Mouse (Mus musculus): ENCODE results near the gene Mitf. TPM values are rescaled to one million over a fixed set of nuclear protein-coding genes. Genes with fewer than 3 reads are reported as not detected.

Mitf gene
- total RNA-seq, 2 experiments from 2014 or later, result 52.5 to 56.7 TPM

GRCm38 (mm10) chr6:97821811-97822210 is 15.0 kb downstream of the Mitf start:
- DNase-seq, result no peak

DNA sequence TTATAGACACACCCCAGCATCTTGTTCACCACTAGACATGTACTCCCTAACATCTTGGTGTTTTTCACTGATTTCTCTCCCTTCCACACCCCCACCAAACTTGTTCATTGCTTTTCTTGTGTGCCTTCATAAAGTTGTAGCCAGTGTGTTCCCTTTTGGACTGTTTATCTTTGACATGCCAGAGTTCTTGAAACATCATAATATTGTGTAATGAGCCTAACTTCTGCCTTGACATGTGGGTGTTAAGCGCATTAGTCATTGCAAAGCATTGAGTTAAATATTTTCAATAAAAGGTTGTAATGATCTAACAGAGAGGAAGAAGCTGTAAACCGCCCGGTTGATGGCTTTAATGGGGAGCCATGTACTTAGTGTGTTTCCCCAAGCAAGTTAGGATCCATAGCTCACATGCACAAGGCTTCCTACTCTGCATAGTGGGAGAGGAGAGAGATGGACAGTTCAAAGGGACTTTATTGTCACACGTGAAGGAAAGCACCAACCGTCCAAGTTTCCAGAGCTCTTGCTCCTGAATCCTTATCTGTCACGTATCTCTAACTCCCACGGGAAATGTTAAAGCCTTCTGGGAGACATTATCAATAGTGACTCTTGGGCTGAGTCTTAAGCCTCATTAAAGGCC is 19.9 kb downstream of the Mitf start:
- no peak for DNase-seq

- DNase-seq, result no peak
These were observed 21.2 kb downstream of the Mitf start for GRCm38 (mm10) chr6:97828021-97828420.

DNA sequence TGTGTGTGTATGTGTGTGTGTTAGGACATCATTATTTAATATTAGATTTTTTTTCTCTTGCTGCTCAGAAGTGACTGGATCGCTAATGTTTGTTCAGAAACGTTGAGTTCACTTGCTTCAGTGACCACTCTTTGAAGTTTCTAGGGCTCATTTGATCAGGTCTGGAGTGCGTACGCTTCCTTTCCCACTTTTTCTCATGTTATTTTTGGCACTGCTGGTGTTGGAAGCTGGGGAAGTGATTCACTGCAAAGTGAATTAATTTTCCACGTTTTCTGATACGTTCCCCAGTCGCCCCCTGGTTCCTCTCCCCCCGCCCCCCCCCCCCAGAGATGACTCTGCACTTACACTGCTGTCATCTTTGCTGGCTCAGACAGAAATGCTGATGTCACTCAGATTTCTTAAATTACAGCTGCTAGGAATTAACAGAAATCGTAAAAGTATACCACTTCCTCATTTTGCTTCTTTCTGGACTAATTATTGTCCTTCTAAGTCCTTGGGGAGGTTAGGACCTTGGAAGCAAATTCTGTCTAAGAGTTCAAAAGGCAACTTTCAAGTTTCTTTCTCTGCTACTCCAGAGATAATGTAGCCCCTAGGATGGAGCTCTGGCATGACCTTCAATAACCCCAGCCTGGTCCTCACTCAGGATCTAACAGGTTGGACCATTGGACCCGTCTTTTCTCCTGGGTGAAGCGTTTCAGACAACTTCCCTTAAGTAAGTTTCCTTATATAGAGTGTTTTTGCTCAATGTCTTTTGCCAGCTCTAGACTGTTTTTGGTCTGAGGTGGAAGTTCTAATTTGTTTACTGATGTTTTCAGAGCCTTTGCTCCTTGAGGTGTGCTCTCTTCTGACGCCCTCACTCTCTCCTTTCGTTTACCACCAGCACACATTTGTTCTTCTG is 22.2 kb downstream of the Mitf start:
- peak; percentile 45 to 47 for DNase-seq

DNA sequence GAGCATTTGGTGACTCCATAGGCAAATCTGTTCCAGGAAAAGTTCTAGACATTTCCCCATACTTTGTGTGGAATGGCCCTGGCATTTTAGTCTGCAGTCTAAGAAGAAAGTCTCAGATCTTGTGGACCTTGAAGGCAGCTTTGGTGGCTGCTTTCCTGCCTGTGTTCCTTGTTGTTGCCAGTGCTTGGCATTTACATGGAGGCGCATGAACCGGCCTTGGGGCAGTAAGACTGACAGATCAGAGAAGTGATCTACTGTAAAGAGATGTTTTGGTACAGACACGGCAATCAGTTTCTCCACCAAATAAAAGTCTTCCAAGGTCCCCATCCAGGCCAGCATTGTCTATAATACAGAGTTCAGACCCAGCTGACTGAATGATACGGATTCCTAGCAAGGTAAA is 25.6 kb downstream of the Mitf start:
- DNase-seq, result no peak

DNA sequence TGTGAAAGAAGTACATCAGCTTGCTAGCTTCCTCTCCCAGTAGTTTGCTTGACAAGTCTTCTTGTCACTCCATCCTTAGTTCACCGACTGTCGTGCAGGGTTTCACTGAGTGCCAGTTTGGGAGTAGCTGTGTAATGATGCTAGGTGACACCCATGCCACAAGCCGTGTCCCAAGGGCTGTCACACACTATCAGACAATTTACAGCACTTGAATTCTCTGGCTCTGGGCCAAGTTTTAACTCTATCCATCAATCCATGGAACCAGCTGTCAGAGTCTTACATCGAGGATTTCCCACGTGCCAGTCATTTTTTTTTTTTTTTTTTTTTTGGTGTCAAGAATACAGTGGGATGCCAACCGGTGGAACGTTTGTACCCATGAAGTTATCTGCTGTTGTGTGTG is 29.3 kb downstream of the Mitf start:
- DNase-seq, result no peak

- DNase-seq, result peak; percentile 42 to 44
These were observed 30.9 kb downstream of the Mitf start for GRCm38 (mm10) chr6:97837711-97838110.

DNA sequence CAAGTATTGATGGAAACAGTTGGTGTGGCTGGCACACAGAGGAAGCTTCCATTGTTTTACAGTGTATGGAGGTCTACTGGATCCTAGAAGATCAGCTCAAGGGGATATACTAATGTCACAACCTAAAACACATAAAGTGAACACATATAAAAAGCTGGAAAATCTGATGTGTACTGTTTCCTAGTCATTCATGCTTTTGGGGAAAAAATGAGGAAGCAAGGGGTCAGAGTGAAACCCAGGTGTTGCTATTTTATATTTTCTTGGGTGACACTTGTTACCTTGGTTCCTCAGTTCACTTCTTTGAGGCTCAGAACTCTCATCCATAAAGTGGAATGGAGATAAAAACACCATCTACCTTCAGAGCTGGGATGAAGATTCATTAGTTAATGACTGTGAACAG is 32.7 kb downstream of the Mitf start:
- no peak for DNase-seq

DNA sequence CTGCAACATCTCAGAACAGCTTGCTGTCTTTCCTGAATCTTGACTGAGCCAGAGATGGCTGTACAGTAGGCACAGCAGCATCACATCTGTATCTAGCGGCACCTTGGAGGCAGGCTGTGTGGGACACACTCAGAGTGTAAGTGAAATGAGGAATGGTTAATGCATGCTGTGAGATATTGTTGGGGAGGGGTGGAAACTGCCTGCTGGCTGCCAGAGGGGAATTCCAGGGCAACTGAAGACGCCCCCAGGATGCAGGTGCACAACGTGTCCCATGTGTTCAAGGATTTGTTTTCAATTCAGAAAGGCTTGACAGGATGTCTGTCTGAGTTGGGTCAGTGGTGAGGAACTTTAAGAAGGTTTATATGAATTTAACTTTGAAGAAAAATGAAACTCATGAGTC is 37.3 kb downstream of the Mitf start:
- DNase-seq, result no peak

- DNase-seq, result peak; percentile 57
These were observed 41.5 kb downstream of the Mitf start for GRCm38 (mm10) chr6:97848191-97848857.

GRCm38 (mm10) chr6:97854236-97854635 is 47.4 kb downstream of the Mitf start:
- peak; percentile 47 to 52 for DNase-seq

DNA sequence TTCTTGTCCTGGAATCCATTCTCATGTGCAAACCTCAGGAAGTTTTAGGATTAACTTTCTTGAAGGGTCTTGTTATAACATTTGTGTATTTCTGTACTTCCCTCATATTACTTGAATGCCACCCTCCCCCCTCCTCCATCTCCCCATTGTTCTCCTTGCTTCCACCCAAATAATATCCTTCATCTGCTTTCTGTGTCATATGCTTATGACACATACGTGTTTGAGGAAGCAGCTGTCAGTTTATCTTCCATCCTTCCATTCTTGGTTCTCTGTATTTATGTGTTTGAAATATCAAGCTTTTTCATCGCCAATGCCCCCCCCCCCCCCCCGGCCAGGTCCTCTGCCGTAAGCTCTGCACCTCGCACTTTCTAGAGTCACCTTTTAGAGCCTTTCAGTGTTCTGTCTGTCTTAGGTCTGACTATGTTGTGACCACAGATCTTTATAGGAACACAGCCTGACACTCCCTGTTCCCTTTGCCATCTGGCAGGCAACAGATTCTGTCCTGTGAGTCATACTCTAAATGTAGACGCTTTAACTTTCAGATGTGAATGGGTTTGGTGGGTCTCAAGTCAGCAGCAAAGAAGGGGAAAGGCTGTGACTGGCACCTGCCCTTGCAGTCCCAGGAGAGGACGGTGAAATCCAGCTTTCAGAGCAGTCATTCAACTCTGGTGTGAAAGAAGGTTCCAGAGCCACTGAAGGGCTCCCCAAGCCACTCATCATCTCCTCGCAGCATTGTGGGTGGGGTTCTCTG is 48.7 kb downstream of the Mitf start:
- peak; percentile 66 to 77 for DNase-seq

- no peak for DNase-seq
These were observed 49.6 kb downstream of the Mitf start for GRCm38 (mm10) chr6:97856502-97856901.

GRCm38 (mm10) chr6:97857690-97858089 is 50.8 kb downstream of the Mitf start:
- peak; percentile 57 to 69 for DNase-seq

DNA sequence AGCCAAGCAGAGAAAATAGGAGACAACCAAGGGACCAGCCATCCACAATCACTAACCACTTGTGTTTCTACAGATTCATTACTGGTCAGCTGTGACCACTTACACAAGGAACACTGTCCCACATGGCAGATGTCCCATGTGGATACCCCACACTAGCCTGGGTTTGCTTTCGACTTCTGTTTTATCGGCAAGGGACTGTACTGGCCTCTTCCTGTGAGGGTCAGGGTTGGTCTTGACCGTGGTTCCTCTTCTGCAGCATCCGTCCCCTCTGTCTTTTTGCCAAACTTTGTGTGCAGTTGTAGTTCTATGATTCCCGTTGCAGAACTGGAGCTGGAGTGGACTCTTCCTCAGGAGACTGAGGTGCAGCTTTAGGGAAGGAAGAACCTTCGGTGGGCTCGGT is 59.7 kb downstream of the Mitf start:
- peak in 1 of 2 experiments; percentile 30 for DNase-seq

DNA sequence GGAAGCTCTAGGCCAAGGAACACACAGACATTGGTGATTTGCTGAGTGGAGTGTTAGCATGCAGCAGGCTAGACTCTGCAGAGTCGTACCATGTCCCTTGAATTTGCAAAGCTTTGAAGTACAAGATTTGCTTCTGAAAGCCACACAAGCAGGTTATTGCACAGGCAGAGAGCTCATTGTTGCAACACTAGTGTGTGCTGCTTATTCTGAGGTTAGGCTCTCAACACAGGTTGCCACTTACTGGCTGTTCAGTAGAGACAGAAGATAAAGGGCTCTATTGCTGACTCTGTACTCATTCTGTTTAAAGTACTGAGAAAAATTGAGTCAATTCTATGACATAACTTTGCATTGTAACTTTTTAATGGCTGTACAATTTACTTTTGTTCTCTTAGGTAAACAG is 61.2 kb downstream of the Mitf start:
- DNase-seq, result no peak

- peak in 1 of 2 experiments; percentile 29 for DNase-seq
These were observed 63.1 kb downstream of the Mitf start for GRCm38 (mm10) chr6:97869953-97870352.

GRCm38 (mm10) chr6:97871296-97872030 is 64.6 kb downstream of the Mitf start:
- DNase-seq, result no peak

DNA sequence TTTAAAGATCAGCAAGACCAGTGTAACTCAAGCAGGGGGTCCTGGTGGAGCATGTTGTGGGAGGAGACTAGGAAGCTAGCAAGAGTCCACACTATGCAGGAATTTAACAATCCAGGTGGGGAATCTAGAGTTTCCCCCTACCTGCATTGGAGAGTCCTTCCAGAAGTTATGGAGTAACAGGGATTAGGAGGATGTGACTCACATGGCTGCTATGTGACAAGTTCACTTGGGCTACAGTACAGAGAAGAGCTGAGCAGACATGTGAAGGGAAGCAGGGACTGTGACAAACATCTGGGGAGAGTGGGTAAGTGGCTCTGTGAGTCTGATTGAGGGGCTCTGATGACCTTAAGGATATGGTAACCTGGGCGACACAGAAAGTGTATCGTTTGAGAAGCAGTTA is 66.2 kb downstream of the Mitf start:
- DNase-seq, result no peak

GRCm38 (mm10) chr6:97876990-97877389 is 70.1 kb downstream of the Mitf start:
- no peak for DNase-seq

DNA sequence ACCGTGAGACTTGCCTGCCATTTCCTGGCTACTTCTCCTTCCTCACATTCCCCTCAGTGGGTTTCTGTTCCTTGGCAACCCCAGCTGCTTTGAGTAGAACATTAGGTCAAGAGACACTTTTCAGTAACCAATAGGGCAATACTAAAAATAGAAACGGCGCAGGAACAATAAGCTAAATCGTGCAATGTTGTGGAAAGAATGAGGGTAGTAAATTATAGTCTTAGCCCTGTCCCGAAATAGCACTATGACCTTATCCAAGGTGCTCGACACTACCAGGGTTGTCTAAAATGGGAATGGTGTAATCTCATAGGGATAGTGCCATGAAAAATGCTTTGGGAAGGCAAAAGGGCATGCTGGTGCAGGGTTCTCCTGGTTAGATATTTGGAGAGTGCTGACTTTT is 70.6 kb downstream of the Mitf start:
- peak; percentile 49 to 53 for DNase-seq

- DNase-seq, result peak; percentile 54 to 75
These were observed 73.5 kb downstream of the Mitf start for GRCm38 (mm10) chr6:97880363-97880762.

Measured in heart, adult 18-20 months (tissue).